Mouse (Mus musculus): ENCODE data around the gene Dnajb12.

- TF ChIP-seq CTCF (IDR thresholded peaks at IDR 0.05; ENCODE audit: borderline replicate concordance, control insufficient read depth, extremely low read depth, insufficient read depth, low read length, poor library complexity), result no peak
- TF ChIP-seq POLR2A (IDR thresholded peaks at IDR 0.05; ENCODE audit: control insufficient read depth, extremely low read depth, insufficient read depth, low read length, poor library complexity), result no peak
Observed at GRCm38 (mm10) chr10:59938662-59939061, 59.3 kb downstream of the Dnajb12 start.
